Mouse (Mus musculus) heart, adult 2 months (tissue): ENCODE data around the gene Lrrc2.

ENCODE experiments used
- CTCF ChIP-seq: fragments of 200-600 bp; IDR thresholded peaks from 2 replicates; pipeline ENCODE4 v1.8.1; 2022; ENCODE audit warnings: antibody characterized with exemption, mild to moderate bottlenecking, moderate library complexity
- EP300 ChIP-seq: fragments of 200-500 bp; IDR thresholded peaks from 2 replicates; pipeline ENCODE4 v1.6.1; 2011; ENCODE audit warnings: low read depth, low read length, control low read depth; ENCODE audit not compliant: insufficient read depth
- POLR2A ChIP-seq: fragments of 200-500 bp; IDR thresholded peaks from 2 replicates; pipeline ENCODE4 v1.6.1; 2011; ENCODE audit warnings: mild to moderate bottlenecking, low read depth, low read length, control low read depth; ENCODE audit not compliant: insufficient read depth

- no peak for TF ChIP-seq EP300
- no peak for TF ChIP-seq CTCF
- TF ChIP-seq POLR2A, result no peak
These were observed 4.1 kb upstream of the Lrrc2 start for GRCm38 (mm10) chr9:110947261-110947661.
